Mouse (Mus musculus) liver, adult 2 months (tissue): Measurements from ENCODE around the gene Auts2.

Experiments
- CTCF ChIP-seq: fragments of 200-500 bp; IDR thresholded peaks from 2 replicates; pipeline ENCODE4 v1.5.1; 2011; ENCODE audit warnings: low read depth, low read length, control low read depth
- POLR2A ChIP-seq: fragments of 200-500 bp; IDR thresholded peaks from 2 replicates; pipeline ENCODE4 v1.6.1; 2011; ENCODE audit warnings: low read length, control low read depth; ENCODE audit not compliant: insufficient read depth; ENCODE audit errors: extremely low read depth

DNA sequence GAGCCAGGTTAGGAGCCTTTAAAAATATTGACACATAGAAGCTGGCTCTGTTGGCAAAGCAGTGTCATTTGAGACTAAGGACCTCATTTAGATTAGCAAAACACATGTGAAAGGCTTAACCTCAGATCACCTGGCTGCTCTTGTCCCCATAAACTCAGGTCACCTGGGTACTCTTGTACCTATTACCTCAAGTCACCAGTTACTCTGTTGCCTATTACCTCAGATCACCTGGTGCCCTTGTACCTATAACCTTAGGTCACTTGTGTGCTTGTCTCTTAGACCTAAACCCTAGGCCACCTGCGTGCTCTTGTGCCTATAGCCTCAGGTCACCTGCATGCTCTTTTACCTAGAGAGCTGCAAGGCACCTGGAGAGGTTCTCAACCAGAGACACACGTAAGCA lies 928.9 kb downstream of the Auts2 start:
- no peak for TF ChIP-seq CTCF
- no peak for TF ChIP-seq POLR2A
